Mouse (Mus musculus) neural tube, embryonic 12.5 days (tissue): ENCODE data around the gene 4930518I15Rik. TPM values are rescaled to one million over a fixed set of nuclear protein-coding genes. Genes with fewer than 3 reads are reported as not detected.
"Not testable (repeated sequence)": the region's sequence is repeated elsewhere in the genome, so short reads cannot be mapped to it uniquely, and the experiment has no call there.

Experiments used
- ATAC-seq: fragments of 200-750 bp; cut with Nextera tagmentation; 2 replicates; pipeline ENCODE4 v1.8.0; 2017; ENCODE audit warnings: low read depth, mild to moderate bottlenecking, moderate TSS enrichment, moderate library complexity; ENCODE audit not compliant: low FRiP score
- H3K27ac ChIP-seq: fragments of 300-500 bp; sonication (generic); 2 replicates; pipeline ENCODE4 v1.5.1; 2016
- H3K27me3 ChIP-seq: fragments of 300-500 bp; sonication (generic); replicated peaks from 2 replicates; pipeline ENCODE4 v1.6.1; 2016; ENCODE audit warnings: mild to moderate bottlenecking
- H3K36me3 ChIP-seq: fragments of 300-500 bp; sonication (generic); 2 replicates; pipeline ENCODE4 v1.6.1; 2016; ENCODE audit warnings: mild to moderate bottlenecking
- H3K4me1 ChIP-seq: fragments of 300-500 bp; sonication (generic); 2 replicates; pipeline ENCODE4 v1.6.1; 2016
- H3K4me2 ChIP-seq: fragments of 300-500 bp; sonication (generic); replicated peaks from 2 replicates; pipeline ENCODE4 v1.6.1; 2016; ENCODE audit warnings: mild to moderate bottlenecking
- H3K4me3 ChIP-seq: fragments of 300-500 bp; sonication (generic); 2 replicates; pipeline ENCODE4 v1.5.1; 2016
- H3K9ac ChIP-seq: fragments of 300-500 bp; sonication (generic); 2 replicates; pipeline ENCODE4 v1.6.1; 2016; ENCODE audit warnings: mild to moderate bottlenecking
- H3K9me3 ChIP-seq: fragments of 300-500 bp; sonication (generic); 2 replicates; pipeline ENCODE4 v1.6.1; 2016; ENCODE audit warnings: mild to moderate bottlenecking
- WGBS: fragments of 180-500 bp; shearing (Covaris S2); methylation state at CpG from one replicate; pipeline ENCODE4 v1.1.7; 2016; 5-methylcytosine and 5-hydroxymethylcytosine counted together
- polyA plus RNA-seq: library from polyadenylated mRNA; unstranded; fragments of >200 nt; fragmentation: Nextera tagmentation; extraction: Ambion mirVana; gene quantifications from 2 replicates; pipeline ENCODE4 v1.2.1, GENCODE M21; 2016

The 4930518I15Rik gene
- polyA plus RNA-seq, 1 experiment from 2014 or later = 10.9 TPM

GRCm38 (mm10) chr2:156856311-156856710, 1.4 kb downstream of the 4930518I15Rik start:
- Histone ChIP-seq H3K4me3 (no peak overlapping the region), H3K9me3 (no peaks in the 10 kb centered on the region), H3K4me2 (no peak overlapping the region), H3K27me3 (no peaks in the 10 kb centered on the region), H3K4me1 (no peaks in the 10 kb centered on the region; the same call in 1 of the 2 replicates), H3K9ac (no peak overlapping the region), H3K36me3 (peaks cover 40% of the 10 kb centered on the region), H3K27ac (no peak overlapping the region)
- ATAC-seq = no peak
- 95% methylated on average over 1 of the region's 1 CpGs for WGBS

DNA sequence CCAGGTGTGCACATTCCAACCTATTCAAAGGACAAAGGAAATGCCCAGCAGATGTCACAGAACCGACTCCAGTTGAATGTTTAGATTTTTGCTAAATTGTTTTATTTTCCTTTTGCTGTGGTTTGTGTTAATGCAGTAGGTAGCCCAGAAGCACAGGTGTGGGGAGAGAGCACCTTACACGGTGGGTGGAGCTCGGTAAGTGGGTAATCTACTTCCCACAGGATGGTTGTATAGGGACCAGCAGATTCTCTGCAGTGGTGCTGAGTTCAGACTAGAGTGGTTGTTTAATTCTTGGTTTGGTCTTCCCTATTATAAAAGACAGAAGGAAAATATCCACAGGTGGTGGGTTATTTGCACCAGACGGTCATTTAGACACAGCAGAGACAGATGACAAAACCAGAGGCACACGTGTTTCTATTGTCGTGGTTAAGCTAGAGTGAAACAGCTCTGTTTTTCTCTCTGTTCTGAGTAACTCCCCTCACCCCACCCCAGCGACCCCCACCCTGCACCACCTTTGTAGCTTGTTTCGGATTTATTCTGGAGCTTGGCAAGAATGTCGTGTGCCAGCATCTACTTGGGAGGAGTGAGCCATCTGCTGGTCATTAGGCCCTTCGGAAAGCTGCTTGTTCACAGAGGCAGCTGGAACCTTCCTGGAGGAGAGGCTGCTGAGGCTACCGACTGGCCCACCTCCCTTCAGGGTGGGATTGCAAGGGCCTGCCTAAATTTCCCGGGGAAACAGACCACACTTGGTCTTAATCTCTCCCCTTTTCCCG, 3.6 kb downstream of the 4930518I15Rik start:
- H3K9ac ChIP-seq, ATAC-seq, H3K4me1 ChIP-seq, H3K27me3 ChIP-seq, H3K9me3 ChIP-seq, H3K4me2 ChIP-seq, H3K4me3 ChIP-seq, H3K27ac ChIP-seq: not testable (repeated sequence)
- peaks cover 57% of the 10 kb centered on the region for H3K36me3 ChIP-seq
- 56% methylated on average over 13 of the region's 13 CpGs for WGBS

GRCm38 (mm10) chr2:156853584-156853983, 4.2 kb downstream of the 4930518I15Rik start:
- not testable (repeated sequence) for H3K27me3 ChIP-seq, ATAC-seq, H3K9ac ChIP-seq, H3K4me2 ChIP-seq, H3K4me1 ChIP-seq, H3K4me3 ChIP-seq, H3K9me3 ChIP-seq, H3K27ac ChIP-seq
- peaks cover 62% of the 10 kb centered on the region for H3K36me3 ChIP-seq
- WGBS = 92% methylated on average over 8 of the region's 13 CpGs

DNA sequence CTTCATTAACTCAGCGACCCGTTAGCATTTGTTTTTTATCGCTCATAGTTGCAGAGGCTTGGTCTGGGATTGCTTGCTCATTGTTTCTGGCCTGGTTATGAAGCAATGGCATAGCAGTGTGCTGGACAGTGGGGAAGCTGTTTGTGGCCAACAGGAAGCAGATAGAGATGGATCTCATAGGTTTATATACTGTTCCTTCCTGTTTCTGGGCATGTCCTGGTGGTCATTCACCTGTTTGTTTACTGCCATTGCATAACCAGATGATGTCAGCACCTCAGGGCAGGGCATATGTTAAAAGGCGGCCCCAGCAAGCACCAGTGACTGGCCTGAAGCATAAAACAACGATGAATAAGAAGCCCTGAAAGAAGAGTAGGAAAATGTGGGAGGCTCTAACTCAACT, 7.2 kb downstream of the 4930518I15Rik start:
- Histone ChIP-seq H3K27me3 (no peaks in the 10 kb centered on the region), H3K9ac (no peak overlapping the region), H3K36me3 (peaks cover 63% of the 10 kb centered on the region), H3K4me1 (peaks cover 11% of the 10 kb centered on the region), H3K4me3 (no peak overlapping the region), H3K27ac (no peak overlapping the region), H3K9me3 (no peaks in the 10 kb centered on the region), H3K4me2 (no peak overlapping the region)
- ATAC-seq = no peak
- WGBS = 93% methylated on average over 5 of the region's 5 CpGs

GRCm38 (mm10) chr2:156848526-156849182, 9.1 kb downstream of the 4930518I15Rik start:
- Histone ChIP-seq H3K36me3 (peaks cover 66% of the 10 kb centered on the region), H3K4me3 (no peak overlapping the region), H3K9ac (no peak overlapping the region), H3K4me2 (no peak overlapping the region), H3K27me3 (no peaks in the 10 kb centered on the region), H3K27ac (no peak overlapping the region), H3K4me1 (peaks cover 30% of the 10 kb centered on the region), H3K9me3 (no peaks in the 10 kb centered on the region)
- no peak for ATAC-seq
- WGBS = 93% methylated on average over 6 of the region's 6 CpGs

GRCm38 (mm10) chr2:156847653-156848052, 10.1 kb downstream of the 4930518I15Rik start:
- ATAC-seq = no peak
- no peaks in the 10 kb centered on the region for H3K9me3 ChIP-seq
- H3K9ac ChIP-seq = no peak overlapping the region
- peaks cover 66% of the 10 kb centered on the region for H3K36me3 ChIP-seq
- H3K4me2 ChIP-seq = no peak overlapping the region
- peaks cover 40% of the 10 kb centered on the region for H3K4me1 ChIP-seq
- 53% methylated on average over 6 of the region's 6 CpGs for WGBS
- H3K27ac ChIP-seq = no peak overlapping the region
- no peak overlapping the region for H3K4me3 ChIP-seq
- H3K27me3 ChIP-seq = no peaks in the 10 kb centered on the region

GRCm38 (mm10) chr2:156844715-156845114, 13.0 kb downstream of the 4930518I15Rik start:
- Histone ChIP-seq H3K9ac (0 out of 2 replicates have a peak overlapping the region, but pooled peaks have one; percentile 29), H3K4me2 (peak overlapping the region; percentile 7), H3K27ac (no peak overlapping the region; the same call in 1 of the 2 replicates), H3K4me1 (peaks cover 62% of the 10 kb centered on the region), H3K36me3 (peaks cover 41% of the 10 kb centered on the region), H3K9me3 (no peaks in the 10 kb centered on the region), H3K27me3 (no peaks in the 10 kb centered on the region), H3K4me3 (no peak overlapping the region)
- WGBS = 45% methylated on average over 10 of the region's 10 CpGs
- no peak for ATAC-seq

GRCm38 (mm10) chr2:156843331-156843730, 14.4 kb downstream of the 4930518I15Rik start:
- Histone ChIP-seq H3K36me3 (peaks cover 32% of the 10 kb centered on the region), H3K4me1 (peaks cover 69% of the 10 kb centered on the region), H3K27ac (no peak overlapping the region)

DNA sequence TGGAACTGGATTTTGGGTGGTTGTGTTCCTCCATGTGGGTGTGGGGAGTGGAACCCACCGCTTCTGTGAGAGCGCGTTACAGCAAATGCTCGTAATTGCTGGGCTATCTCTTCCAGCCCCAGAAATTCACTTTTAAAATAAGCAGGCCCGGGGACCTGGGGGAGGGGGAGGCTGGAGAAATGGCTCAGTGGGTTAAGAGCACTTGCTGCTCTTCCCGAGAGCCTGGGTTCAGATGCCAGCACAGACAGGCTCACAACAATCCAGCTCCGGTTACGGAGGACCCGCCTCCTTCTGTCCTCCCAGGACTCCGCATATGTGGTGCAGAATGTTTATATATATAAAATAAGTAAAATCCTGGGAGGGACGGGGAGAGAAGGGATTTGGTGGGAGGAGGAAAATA, 15.0 kb downstream of the 4930518I15Rik start:
- no peaks in the 10 kb centered on the region for H3K9me3 ChIP-seq
- H3K4me1 ChIP-seq = peaks cover 65% of the 10 kb centered on the region
- H3K27me3 ChIP-seq = no peaks in the 10 kb centered on the region
- peak overlapping the region; percentile 92 for H3K4me2 ChIP-seq
- no peak for ATAC-seq
- peak overlapping the region; percentile 75 for H3K4me3 ChIP-seq
- WGBS = 10% methylated on average over 11 of the region's 11 CpGs
- H3K36me3 ChIP-seq = peaks cover 27% of the 10 kb centered on the region
- peak overlapping the region; percentile 87; the same call in 1 of the 2 replicates for H3K9ac ChIP-seq
- H3K27ac ChIP-seq = no peak overlapping the region

More at GRCm38 (mm10) chr2:156843331-156843730, 14.4 kb downstream of the 4930518I15Rik start:
- Histone ChIP-seq H3K27me3 (no peaks in the 10 kb centered on the region), H3K4me2 (peak overlapping the region; percentile 92), H3K4me3 (no peak overlapping the region), H3K9ac (no peak overlapping the region), H3K9me3 (no peaks in the 10 kb centered on the region)
- no peak for ATAC-seq
- 58% methylated on average over 10 of the region's 10 CpGs for WGBS

DNA sequence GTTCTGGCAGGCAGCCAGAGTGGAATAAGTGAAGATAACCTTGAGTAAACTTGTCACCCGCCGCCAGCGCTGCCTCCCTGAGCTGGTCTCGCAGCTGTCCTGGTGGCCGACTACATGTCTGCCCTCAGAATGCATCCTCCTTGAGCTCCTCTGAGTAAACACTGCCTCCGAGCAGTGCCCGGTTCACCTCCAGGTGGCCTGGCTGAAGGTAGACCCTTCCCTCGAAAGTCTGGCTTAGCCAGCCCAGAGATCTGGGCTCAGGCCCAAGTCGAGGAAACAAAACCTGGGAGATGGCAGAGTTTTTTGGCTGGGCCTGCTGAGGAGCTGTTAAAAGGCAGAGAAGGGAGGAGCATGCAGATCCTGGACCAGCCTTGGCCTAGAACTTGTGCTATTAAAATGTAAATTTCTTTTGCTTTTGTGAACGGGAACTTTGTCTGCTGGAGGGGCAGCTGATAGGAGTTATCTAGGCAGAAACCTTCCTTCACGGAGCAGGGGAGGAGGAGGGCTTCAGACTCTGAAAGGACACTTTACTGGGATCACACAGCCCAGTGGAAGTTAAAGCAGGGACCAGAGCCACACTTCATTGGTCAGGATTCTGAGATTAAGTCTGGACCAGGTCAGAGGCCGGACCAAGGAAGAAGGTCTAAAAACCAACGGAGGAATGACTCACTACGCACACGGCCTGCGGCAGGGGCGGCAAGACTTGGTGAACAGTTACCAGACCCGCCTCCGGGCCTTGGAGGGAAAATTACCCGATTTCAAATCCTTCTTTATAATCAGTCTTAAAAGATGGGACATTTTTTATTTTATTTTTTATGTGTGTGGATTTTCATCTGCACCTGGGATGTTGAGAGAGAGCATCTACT, 15.7 kb downstream of the 4930518I15Rik start:
- H3K9ac ChIP-seq = peak overlapping the region; percentile 87
- H3K4me3 ChIP-seq = peak overlapping the region; percentile 75
- H3K27me3 ChIP-seq = no peaks in the 10 kb centered on the region
- peaks cover 62% of the 10 kb centered on the region for H3K4me1 ChIP-seq
- H3K9me3 ChIP-seq = no peaks in the 10 kb centered on the region
- H3K4me2 ChIP-seq = peak overlapping the region; percentile 92
- peak overlapping the region; percentile 70; the same call in 1 of the 2 replicates for H3K27ac ChIP-seq
- peaks cover 21% of the 10 kb centered on the region for H3K36me3 ChIP-seq
- 2% methylated on average over 20 of the region's 20 CpGs for WGBS
- 0 out of 2 replicates have a peak, but pooled peaks have one; percentile 22 for ATAC-seq

GRCm38 (mm10) chr2:156841028-156841840, 16.5 kb downstream of the 4930518I15Rik start:
- Histone ChIP-seq H3K9ac (peak overlapping the region; percentile 87), H3K27me3 (no peaks in the 10 kb centered on the region), H3K9me3 (no peaks in the 10 kb centered on the region), H3K4me3 (peak overlapping the region; percentile 75), H3K36me3 (peaks cover 13% of the 10 kb centered on the region), H3K27ac (peak overlapping the region; percentile 70), H3K4me1 (peaks cover 62% of the 10 kb centered on the region), H3K4me2 (peak overlapping the region; percentile 92)
- ATAC-seq = 0 out of 2 replicates have a peak, but pooled peaks have one; percentile 8
- WGBS = under 1% methylated on average over 42 of the region's 42 CpGs
